8 mouse cellular contexts compared by ENCODE assay signal in genomic region chr5:121609556-121610135, GRCm38 (mm10). TPM values are rescaled to one million over a fixed set of nuclear protein-coding genes. Genes with fewer than 3 reads are reported as not detected.
A peak's percentile ranks its signal among the peaks of the same experiment; 100 is the strongest.
DNase-seq lines count a peak whose midpoint lies in the region; ATAC-seq and TF ChIP-seq lines count a peak whose summit lies in the region.
"Not testable (repeated sequence)": the region's sequence is repeated elsewhere in the genome, so short reads cannot be mapped to it uniquely, and the experiment has no call there.

No protein-coding gene starts in this region.

- not testable (repeated sequence) for H3K9me3 ChIP-seq in ES-Bruce4 (replicated peaks; ENCODE audit: control insufficient read depth, insufficient read depth, low read length, poor library complexity, severe bottlenecking); intestine, postnatal 0 days (ENCODE audit: control insufficient read depth); liver, postnatal 0 days (ENCODE audit: low read length); stomach, postnatal 0 days (ENCODE audit: control insufficient read depth, low read length)

- not testable (repeated sequence) for H3ac ChIP-seq in C2C12 (ENCODE audit: control insufficient read depth, insufficient read length, low read depth)

- not testable (repeated sequence) for H3K27me3 ChIP-seq in C2C12 (ENCODE audit: control insufficient read depth, insufficient read depth, insufficient read length); ES-Bruce4 (ENCODE audit: control insufficient read depth, insufficient read depth, low read length, poor library complexity, severe bottlenecking); intestine, postnatal 0 days (replicated peaks; ENCODE audit: control insufficient read depth, insufficient read depth, low read length); liver, postnatal 0 days (ENCODE audit: insufficient read depth, low read length); stomach, postnatal 0 days (ENCODE audit: control insufficient read depth, insufficient read depth, low read length)

- TF ChIP-seq CTCF in C2C12 (IDR thresholded peaks at IDR 0.05; ENCODE audit: control insufficient read depth, insufficient read depth, insufficient read length) = not testable (repeated sequence)
- TF ChIP-seq CTCF in ES-Bruce4 (IDR thresholded peaks at IDR 0.05; ENCODE audit: low read depth, low read length) = peak; percentile 53
- TF ChIP-seq CTCF in intestine, postnatal 0 days (IDR thresholded peaks at IDR 0.05; ENCODE audit: low read depth) = peak; percentile 49
- TF ChIP-seq CTCF in liver, postnatal 0 days (IDR thresholded peaks at IDR 0.05; ENCODE audit: low read depth) = peak; percentile 51
- peak; percentile 41 for TF ChIP-seq CTCF in stomach, postnatal 0 days (IDR thresholded peaks at IDR 0.05; ENCODE audit: low read depth)

- TF ChIP-seq EP300 in ES-Bruce4 (IDR thresholded peaks at IDR 0.05; ENCODE audit: insufficient read depth, low read depth, low read length); liver, postnatal 0 days (IDR thresholded peaks at IDR 0.05; ENCODE audit: low read depth); stomach, postnatal 0 days (optimal IDR thresholded peaks at IDR 0.05): not testable (repeated sequence)

- not testable (repeated sequence) for TF ChIP-seq POLR2A in ES-Bruce4 (IDR thresholded peaks at IDR 0.05; ENCODE audit: insufficient read depth, low read length)

- not testable (repeated sequence) for H3K4me3 ChIP-seq in C2C12 (ENCODE audit: insufficient read depth, poor library complexity, severe bottlenecking); ES-Bruce4 (ENCODE audit: low read depth, low read length); intestine, postnatal 0 days (ENCODE audit: low read depth, low read length); liver, postnatal 0 days (ENCODE audit: low read depth, low read length); stomach, postnatal 0 days (ENCODE audit: low read depth, low read length)

- not testable (repeated sequence) for H3K79me3 ChIP-seq in C2C12 (ENCODE audit: low read depth)

- H3K27ac ChIP-seq in ES-Bruce4 (ENCODE audit: insufficient read depth, low read length); intestine, postnatal 0 days (ENCODE audit: low read depth, low read length); liver, postnatal 0 days (ENCODE audit: low read depth); stomach, postnatal 0 days (replicated peaks): not testable (repeated sequence)

- not testable (repeated sequence) for H3K4me1 ChIP-seq in ES-Bruce4 (ENCODE audit: control insufficient read depth, insufficient read depth, low read length); intestine, postnatal 0 days (replicated peaks; ENCODE audit: control insufficient read depth, insufficient read depth, low read length); liver, postnatal 0 days (ENCODE audit: insufficient read depth); stomach, postnatal 0 days (replicated peaks; ENCODE audit: control insufficient read depth, insufficient read depth)

- H3K4me2 ChIP-seq in intestine, postnatal 0 days (replicated peaks; ENCODE audit: low read depth); liver, postnatal 0 days (ENCODE audit: low read depth, low read length); stomach, postnatal 0 days (replicated peaks; ENCODE audit: low read depth): not testable (repeated sequence)

- WGBS in intestine, postnatal 0 days = 53% methylated on average over 7 of the region's 8 CpGs
- 54% methylated on average over 8 of the region's 8 CpGs for WGBS in liver, postnatal 0 days (ENCODE audit: insufficient replicate concordance)
- WGBS in stomach, postnatal 0 days = 46% methylated on average over 7 of the region's 8 CpGs

- not testable (repeated sequence) for H3K36me3 ChIP-seq in C2C12 (ENCODE audit: control insufficient read depth, insufficient read depth); ES-Bruce4 (ENCODE audit: control insufficient read depth, insufficient read depth, low read length, poor library complexity, severe bottlenecking); intestine, postnatal 0 days (ENCODE audit: control insufficient read depth, insufficient read depth); liver, postnatal 0 days (replicated peaks; ENCODE audit: insufficient read depth, low read length); stomach, postnatal 0 days (ENCODE audit: control insufficient read depth, insufficient read depth, low read length)

- not testable (repeated sequence) for H3K79me2 ChIP-seq in C2C12 (ENCODE audit: control insufficient read depth, insufficient read depth)

- not testable (repeated sequence) for ATAC-seq in intestine, postnatal 0 days; stomach, postnatal 0 days (ENCODE audit: low FRiP score, low TSS enrichment)
- peak; percentile 39; the same call in 1 of the 2 replicates for ATAC-seq in liver, postnatal 0 days
- ATAC-seq in megakaryocyte-erythroid progenitor cell, adult 5-6 weeks (replicated peaks; ENCODE audit: low FRiP score, low TSS enrichment, poor library complexity, severe bottlenecking) = 0 out of 2 replicates have a peak, but pooled peaks have one; percentile 32

- H3K9ac ChIP-seq in ES-Bruce4 (ENCODE audit: low read depth, poor library complexity, severe bottlenecking); intestine, postnatal 0 days (ENCODE audit: low read depth, low read length); liver, postnatal 0 days (replicated peaks); stomach, postnatal 0 days (ENCODE audit: low read length): not testable (repeated sequence)

- peak; percentile 56 for DNase-seq in R1 (ENCODE audit: low read depth, low spot score)
- peak; percentile 22 for DNase-seq in embryo, embryonic 10 days (ENCODE audit: low spot score)
- DNase-seq in liver, postnatal 0 days; stomach, postnatal 0 days (ENCODE audit: low spot score): not testable (repeated sequence)

TF ChIP-seq in C2C12, 6 proteins besides CTCF, POLR2A, EP300 and RAD21:
- peak; percentile 40 for TF ChIP-seq MYOD1 (IDR thresholded peaks at IDR 0.05; ENCODE audit: control insufficient read depth, insufficient read length, low read depth)

RNA-seq across cellular contexts. Expression of gene Acad12, which starts 9.1 kb away (rescaled TPM):
- 0.77 TPM for polyA plus RNA-seq in C2C12 (2012; fragmentation: generic; extraction: Trizol)
- 5.8 and 6.3 TPM in 2 replicates for polyA plus RNA-seq in ES-Bruce4 (2011; ENCODE audit: insufficient read depth, insufficient read length, low read depth, missing spikeins)
- 3.5 and 3.8 TPM in 2 replicates for polyA plus RNA-seq in intestine, postnatal 0 days (2015; fragmentation: Nextera tagmentation; extraction: Ambion mirVana)
- polyA plus RNA-seq in liver, postnatal 0 days (2015; fragmentation: Nextera tagmentation; extraction: Ambion mirVana) = 1.6 and 2.1 TPM in 2 replicates
- total RNA-seq in megakaryocyte-erythroid progenitor cell, adult 5-6 weeks (2014; fragmentation: Nextera tagmentation) = 1.8 and 2.4 TPM in 2 replicates
- 0.38 and 2.6 TPM in 2 replicates for total RNA-seq in megakaryocyte-erythroid progenitor cell, adult 5-6 weeks (2017)
- 2.3 and 2.6 TPM in 2 replicates for polyA plus RNA-seq in stomach, postnatal 0 days (2015; fragmentation: Nextera tagmentation; extraction: Ambion mirVana)

RNA-seq across cellular contexts. Expression of gene Aldh2, which starts 16.0 kb away (rescaled TPM):
- polyA plus RNA-seq in C2C12 (2012; fragmentation: generic; extraction: Trizol) (225 TPM), ES-Bruce4 (2011; ENCODE audit: insufficient read depth, insufficient read length, low read depth, missing spikeins) (160 and 180 TPM in 2 replicates)
- 179 and 181 TPM in 2 replicates for polyA plus RNA-seq in intestine, postnatal 0 days (2015; fragmentation: Nextera tagmentation; extraction: Ambion mirVana)
- 395 and 411 TPM in 2 replicates for polyA plus RNA-seq in liver, postnatal 0 days (2015; fragmentation: Nextera tagmentation; extraction: Ambion mirVana)
- 98.2 and 116 TPM in 2 replicates for total RNA-seq in megakaryocyte-erythroid progenitor cell, adult 5-6 weeks (2014; fragmentation: Nextera tagmentation)
- 189 and 268 TPM in 2 replicates for total RNA-seq in megakaryocyte-erythroid progenitor cell, adult 5-6 weeks (2017)
- 136 and 145 TPM in 2 replicates for polyA plus RNA-seq in stomach, postnatal 0 days (2015; fragmentation: Nextera tagmentation; extraction: Ambion mirVana)

RNA-seq across cellular contexts. Expression of gene Acad10, which starts 50.7 kb away (rescaled TPM):
- 1.8 TPM for polyA plus RNA-seq in C2C12 (2012; fragmentation: generic; extraction: Trizol)
- 5.8 and 9.0 TPM in 2 replicates for polyA plus RNA-seq in ES-Bruce4 (2011; ENCODE audit: insufficient read depth, insufficient read length, low read depth, missing spikeins)
- 5.3 and 5.6 TPM in 2 replicates for polyA plus RNA-seq in intestine, postnatal 0 days (2015; fragmentation: Nextera tagmentation; extraction: Ambion mirVana)
- polyA plus RNA-seq in liver, postnatal 0 days (2015; fragmentation: Nextera tagmentation; extraction: Ambion mirVana) = 5.9 and 6.5 TPM in 2 replicates
- total RNA-seq in megakaryocyte-erythroid progenitor cell, adult 5-6 weeks (2014; fragmentation: Nextera tagmentation) = 6.2 and 14.2 TPM in 2 replicates
- total RNA-seq in megakaryocyte-erythroid progenitor cell, adult 5-6 weeks (2017) = 1.4 and 6.3 TPM in 2 replicates
- 3.0 and 4.0 TPM in 2 replicates for polyA plus RNA-seq in stomach, postnatal 0 days (2015; fragmentation: Nextera tagmentation; extraction: Ambion mirVana)

RNA-seq across cellular contexts. Expression of gene Brap, which starts 50.7 kb away (rescaled TPM):
- 31.7 TPM for polyA plus RNA-seq in C2C12 (2012; fragmentation: generic; extraction: Trizol)
- polyA plus RNA-seq in ES-Bruce4 (2011; ENCODE audit: insufficient read depth, insufficient read length, low read depth, missing spikeins) = 31.9 and 34.4 TPM in 2 replicates
- polyA plus RNA-seq in intestine, postnatal 0 days (2015; fragmentation: Nextera tagmentation; extraction: Ambion mirVana) = 30.6 and 30.7 TPM in 2 replicates
- polyA plus RNA-seq in liver, postnatal 0 days (2015; fragmentation: Nextera tagmentation; extraction: Ambion mirVana) = 37.9 and 41.0 TPM in 2 replicates
- 26.8 and 41.9 TPM in 2 replicates for total RNA-seq in megakaryocyte-erythroid progenitor cell, adult 5-6 weeks (2014; fragmentation: Nextera tagmentation)
- 57.6 and 62.5 TPM in 2 replicates for total RNA-seq in megakaryocyte-erythroid progenitor cell, adult 5-6 weeks (2017)
- polyA plus RNA-seq in stomach, postnatal 0 days (2015; fragmentation: Nextera tagmentation; extraction: Ambion mirVana) = 32.2 and 32.5 TPM in 2 replicates
